Mouse (Mus musculus): ENCODE results near the gene 4933430I17Rik. TPM values are rescaled to one million over a fixed set of nuclear protein-coding genes. Genes with fewer than 3 reads are reported as not detected.
A peak's percentile ranks its signal among the peaks of the same experiment; 100 is the strongest.
"Not testable (repeated sequence)": the region's sequence is repeated elsewhere in the genome, so short reads cannot be mapped to it uniquely, and the experiment has no call there.

4933430I17Rik gene
- polyA plus RNA-seq, 1 experiment from 2014 or later, result 0.49 TPM

- H3K4me1 ChIP-seq (ENCODE audit: control insufficient read depth, insufficient read depth, low read length), result peaks cover 11% of the 10 kb centered on the region
- H3K27me3 ChIP-seq (ENCODE audit: control insufficient read depth, insufficient read depth, low read length), result no peaks in the 10 kb centered on the region
- H3K4me3 ChIP-seq (ENCODE audit: low read depth, low read length), result no peak overlapping the region
- no peaks in the 10 kb centered on the region for H3K36me3 ChIP-seq (ENCODE audit: control insufficient read depth, insufficient read depth, low read length)
- H3K27ac ChIP-seq (ENCODE audit: low read length), result peak overlapping the region; percentile 58; the same call in 1 of the 2 replicates
- H3K9ac ChIP-seq (replicated peaks; ENCODE audit: low read depth, low read length), result no peak overlapping the region
- 76% methylated on average over 1 of the region's 1 CpGs for WGBS
- no peak for ATAC-seq (ENCODE audit: insufficient number of reproducible peaks, insufficient read depth, low FRiP score, low read depth)
- no peaks in the 10 kb centered on the region for H3K9me3 ChIP-seq (ENCODE audit: control insufficient read depth, low read depth, low read length)
- no peak overlapping the region for H3K4me2 ChIP-seq (replicated peaks; ENCODE audit: low read depth, low read length)
These were observed 65.7 kb downstream of the 4933430I17Rik start for GRCm38 (mm10) chr4:62590878-62591277.

GRCm38 (mm10) chr4:62591326-62591725 lies 66.2 kb downstream of the 4933430I17Rik start:
- Histone ChIP-seq H3K4me1 (ENCODE audit: control insufficient read depth, insufficient read depth, low read length) (peaks cover 11% of the 10 kb centered on the region), H3K9ac (replicated peaks; ENCODE audit: low read depth, low read length) (no peak overlapping the region), H3K36me3 (ENCODE audit: control insufficient read depth, insufficient read depth, low read length) (no peaks in the 10 kb centered on the region), H3K27ac (ENCODE audit: low read length) (peak overlapping the region; percentile 58; the same call in 1 of the 2 replicates), H3K4me3 (ENCODE audit: low read depth, low read length) (no peak overlapping the region), H3K9me3 (ENCODE audit: control insufficient read depth, low read depth, low read length) (no peaks in the 10 kb centered on the region), H3K4me2 (replicated peaks; ENCODE audit: low read depth, low read length) (0 out of 2 replicates have a peak overlapping the region, but pooled peaks have one; percentile 14), H3K27me3 (ENCODE audit: control insufficient read depth, insufficient read depth, low read length) (no peaks in the 10 kb centered on the region)
- ATAC-seq (ENCODE audit: insufficient number of reproducible peaks, insufficient read depth, low FRiP score, low read depth), result peak; percentile 72; the same call in 1 of the 2 replicates
- 9% methylated on average over 11 of the region's 11 CpGs for WGBS

- not testable (repeated sequence) for ATAC-seq (ENCODE audit: insufficient number of reproducible peaks, insufficient read depth, low FRiP score, low read depth); H3K27ac ChIP-seq (ENCODE audit: low read length); H3K9me3 ChIP-seq (ENCODE audit: control insufficient read depth, low read depth, low read length); H3K27me3 ChIP-seq (ENCODE audit: control insufficient read depth, insufficient read depth, low read length); H3K36me3 ChIP-seq (ENCODE audit: control insufficient read depth, insufficient read depth, low read length); H3K4me2 ChIP-seq (replicated peaks; ENCODE audit: low read depth, low read length); H3K4me3 ChIP-seq (ENCODE audit: low read depth, low read length); H3K9ac ChIP-seq (replicated peaks; ENCODE audit: low read depth, low read length)
- peaks cover 11% of the 10 kb centered on the region for H3K4me1 ChIP-seq (ENCODE audit: control insufficient read depth, insufficient read depth, low read length)
- WGBS, result 91% methylated on average over 24 of the region's 24 CpGs
These were observed 68.5 kb downstream of the 4933430I17Rik start for GRCm38 (mm10) chr4:62593546-62594240.

- no peaks in the 10 kb centered on the region for H3K36me3 ChIP-seq (ENCODE audit: control insufficient read depth, insufficient read depth, low read length)
- H3K4me3 ChIP-seq (ENCODE audit: low read depth, low read length), result no peak overlapping the region
- no peaks in the 10 kb centered on the region for H3K27me3 ChIP-seq (ENCODE audit: control insufficient read depth, insufficient read depth, low read length)
- H3K9me3 ChIP-seq (ENCODE audit: control insufficient read depth, low read depth, low read length), result no peaks in the 10 kb centered on the region
- H3K27ac ChIP-seq (ENCODE audit: low read length), result no peak overlapping the region
- H3K4me2 ChIP-seq (replicated peaks; ENCODE audit: low read depth, low read length), result no peak overlapping the region
- 77% methylated on average over 5 of the region's 5 CpGs for WGBS
- peaks cover 11% of the 10 kb centered on the region for H3K4me1 ChIP-seq (ENCODE audit: control insufficient read depth, insufficient read depth, low read length)
- H3K9ac ChIP-seq (replicated peaks; ENCODE audit: low read depth, low read length), result no peak overlapping the region
- ATAC-seq (ENCODE audit: insufficient number of reproducible peaks, insufficient read depth, low FRiP score, low read depth), result no peak
These were observed 69.3 kb downstream of the 4933430I17Rik start for GRCm38 (mm10) chr4:62594442-62594841.

- Histone ChIP-seq H3K4me2 (replicated peaks; ENCODE audit: low read depth, low read length) (no peak overlapping the region), H3K4me3 (ENCODE audit: low read depth, low read length) (no peak overlapping the region), H3K27ac (ENCODE audit: low read length) (no peak overlapping the region), H3K4me1 (ENCODE audit: control insufficient read depth, insufficient read depth, low read length) (peaks cover 7% of the 10 kb centered on the region; the same call in 1 of the 2 replicates), H3K9me3 (ENCODE audit: control insufficient read depth, low read depth, low read length) (no peaks in the 10 kb centered on the region), H3K27me3 (ENCODE audit: control insufficient read depth, insufficient read depth, low read length) (no peaks in the 10 kb centered on the region), H3K36me3 (ENCODE audit: control insufficient read depth, insufficient read depth, low read length) (no peaks in the 10 kb centered on the region), H3K9ac (replicated peaks; ENCODE audit: low read depth, low read length) (no peak overlapping the region)
- WGBS, result 60% methylated on average over 5 of the region's 5 CpGs
- ATAC-seq (ENCODE audit: insufficient number of reproducible peaks, insufficient read depth, low FRiP score, low read depth), result no peak
These were observed 70.9 kb downstream of the 4933430I17Rik start for GRCm38 (mm10) chr4:62596051-62596450.

Other genes with a start within 250 kb of the 4933430I17Rik start
- 27.1 and 28.6 TPM in 2 replicates for gene Fkbp15, start 164.8 kb upstream of the 4933430I17Rik start, polyA plus RNA-seq (2014; fragmentation: Nextera tagmentation; extraction: Ambion mirVana)
- 41.2 and 45.5 TPM in 2 replicates for gene Slc31a1, start 164.6 kb upstream of the 4933430I17Rik start, polyA plus RNA-seq (2014; fragmentation: Nextera tagmentation; extraction: Ambion mirVana)
- 174 and 186 TPM in 2 replicates for gene Cdc26, start 116.7 kb upstream of the 4933430I17Rik start, polyA plus RNA-seq (2014; fragmentation: Nextera tagmentation; extraction: Ambion mirVana)
- gene Prpf4, start 116.6 kb upstream of the 4933430I17Rik start, polyA plus RNA-seq (2014; fragmentation: Nextera tagmentation; extraction: Ambion mirVana), result 23.7 and 25.3 TPM in 2 replicates
- not detected in 2 replicates for gene Rnf183, start 90.1 kb upstream of the 4933430I17Rik start, polyA plus RNA-seq (2014; fragmentation: Nextera tagmentation; extraction: Ambion mirVana)
- 10.9 and 11.0 TPM in 2 replicates for gene Wdr31, start 54.5 kb upstream of the 4933430I17Rik start, polyA plus RNA-seq (2014; fragmentation: Nextera tagmentation; extraction: Ambion mirVana)
- gene Bspry, start 45.3 kb upstream of the 4933430I17Rik start, polyA plus RNA-seq (2014; fragmentation: Nextera tagmentation; extraction: Ambion mirVana), result 19.4 and 23.5 TPM in 2 replicates
- gene Hdhd3, start 21.9 kb upstream of the 4933430I17Rik start, polyA plus RNA-seq (2014; fragmentation: Nextera tagmentation; extraction: Ambion mirVana), result 18.7 and 21.2 TPM in 2 replicates
- gene Alad, start 5.5 kb upstream of the 4933430I17Rik start, polyA plus RNA-seq (2014; fragmentation: Nextera tagmentation; extraction: Ambion mirVana), result 126 and 136 TPM in 2 replicates
- gene Pole3, start 301 bp upstream of the 4933430I17Rik start, polyA plus RNA-seq (2014; fragmentation: Nextera tagmentation; extraction: Ambion mirVana), result 73.5 and 79.8 TPM in 2 replicates
- gene Rgs3, start 34.5 kb downstream of the 4933430I17Rik start, polyA plus RNA-seq (2014; fragmentation: Nextera tagmentation; extraction: Ambion mirVana), result 38.2 and 42.0 TPM in 2 replicates